Mouse (Mus musculus): ENCODE results near the gene Tmtc2.

Gene Tmtc2

DNA sequence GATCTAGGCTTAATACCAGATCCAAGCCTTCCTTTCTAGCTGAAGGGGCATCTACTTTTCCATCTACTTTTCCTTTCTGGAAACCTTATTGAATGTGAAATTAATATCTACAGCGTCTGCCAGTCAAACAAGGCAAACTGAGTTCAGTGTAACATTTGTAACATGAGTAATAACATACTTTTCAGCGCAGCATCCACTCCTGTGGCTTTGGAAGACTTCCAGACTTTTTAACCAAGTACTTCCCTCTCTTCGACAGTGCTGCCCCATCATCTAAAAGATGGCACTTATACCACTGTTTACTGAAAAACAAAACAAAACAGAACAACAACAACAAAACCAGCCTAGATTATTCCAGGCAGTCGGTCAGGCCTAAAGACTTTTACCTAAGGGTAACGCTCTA lies 409.0 kb downstream of the Tmtc2 start:
- DNase-seq (ENCODE audit: low spot score), result no peak

DNA sequence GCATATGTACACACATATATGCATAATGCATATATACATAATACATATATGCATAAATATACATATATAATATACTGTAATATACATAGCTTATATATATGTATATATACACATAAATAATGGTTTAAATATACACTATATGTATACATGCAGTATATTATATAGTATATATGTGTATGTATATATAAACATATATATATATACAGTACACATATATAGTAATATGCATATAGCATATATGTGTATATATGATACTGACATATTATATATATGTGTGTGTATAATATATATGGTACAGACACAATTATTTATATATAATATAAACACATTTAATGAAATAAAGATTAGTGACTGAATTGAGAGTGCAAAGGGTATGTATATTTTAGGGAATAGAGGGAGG lies 420.5 kb downstream of the Tmtc2 start:
- no peak for DNase-seq (ENCODE audit: low spot score)

DNA sequence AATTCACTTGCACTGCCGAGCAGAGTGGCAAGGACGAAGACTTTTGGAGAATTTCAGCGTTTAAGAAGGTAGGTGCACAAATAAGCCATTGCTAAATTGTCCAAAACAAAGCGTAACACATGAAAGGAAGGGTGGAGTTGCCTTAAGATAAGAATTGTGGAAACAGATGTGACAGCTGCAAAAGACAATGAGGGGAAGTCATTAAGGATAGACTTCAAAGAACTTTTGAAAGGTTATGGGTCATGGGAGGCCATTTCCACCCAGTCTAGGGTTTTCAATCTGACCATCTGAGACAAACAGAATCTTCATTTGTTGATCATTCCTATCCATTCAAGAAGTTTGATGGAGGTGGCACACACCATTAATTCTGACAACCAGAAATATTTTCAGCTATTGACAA lies 429.9 kb downstream of the Tmtc2 start:
- DNase-seq (ENCODE audit: low spot score), result no peak

DNA sequence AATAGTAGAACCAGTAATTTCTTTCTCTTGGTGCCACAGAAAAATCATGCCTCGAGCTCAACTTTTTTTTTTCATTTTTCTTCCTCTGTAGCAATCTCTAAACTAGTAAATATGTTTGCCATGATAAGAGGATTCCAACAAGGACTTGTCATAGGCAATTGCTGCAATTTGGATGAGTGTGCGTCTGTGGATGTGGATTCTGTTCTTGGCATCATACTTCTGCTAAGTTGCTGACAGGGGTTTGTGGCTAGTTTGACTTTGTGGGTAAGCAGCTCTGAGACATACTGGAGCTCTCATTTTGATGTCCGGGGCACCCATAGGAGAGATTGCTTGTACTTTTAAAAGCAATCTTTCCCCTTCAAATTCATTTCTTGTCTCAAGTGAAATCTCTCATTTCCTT lies 432.1 kb downstream of the Tmtc2 start:
- no peak for DNase-seq (ENCODE audit: low spot score)
